Mouse (Mus musculus): ENCODE measurements around the gene Fam168a. TPM values are rescaled to one million over a fixed set of nuclear protein-coding genes. Genes with fewer than 3 reads are reported as not detected.

Gene Fam168a
- polyA plus RNA-seq, 1 experiment from 2014 or later, result 5.4 TPM

DNA sequence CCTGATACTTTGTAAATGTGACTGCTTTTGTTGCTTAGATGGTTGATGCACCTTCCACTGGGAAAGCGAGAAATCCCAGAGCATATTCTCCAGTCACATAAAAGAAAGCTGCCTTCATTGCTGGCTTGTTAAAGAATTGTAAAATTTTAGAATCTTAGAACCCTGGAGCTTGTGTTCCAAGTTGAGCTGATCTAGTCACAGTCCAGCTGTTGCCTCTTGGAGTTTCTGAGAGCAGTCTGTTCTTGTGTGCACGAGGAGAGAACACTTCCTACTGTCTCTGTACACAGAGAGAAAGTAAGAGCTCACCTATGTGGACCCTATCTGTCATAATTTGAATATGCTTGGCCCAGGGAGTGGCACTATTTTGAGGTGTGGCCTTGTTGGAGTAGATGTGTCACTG lies 122.1 kb downstream of the Fam168a start:
- DNase-seq, result no peak
- H3K4me1 ChIP-seq (replicated peaks), result peaks cover 6% of the 10 kb centered on the region; the same call in 1 of the 2 replicates
- H3K36me3 ChIP-seq, result no peaks in the 10 kb centered on the region
- whole genome bisulfite sequencing (ENCODE audit: insufficient replicate concordance), result 75% methylated on average over 2 of the region's 2 CpGs
- no peaks in the 10 kb centered on the region for H3K9me3 ChIP-seq (replicated peaks)
- H3K27me3 ChIP-seq, result no peaks in the 10 kb centered on the region
- no peak for ATAC-seq (ENCODE audit: low read depth)
- no peak overlapping the region for H3K4me2 ChIP-seq
- no peak overlapping the region for H3K9ac ChIP-seq
- H3K27ac ChIP-seq, result no peak overlapping the region
- H3K4me3 ChIP-seq (replicated peaks), result no peak overlapping the region

DNA sequence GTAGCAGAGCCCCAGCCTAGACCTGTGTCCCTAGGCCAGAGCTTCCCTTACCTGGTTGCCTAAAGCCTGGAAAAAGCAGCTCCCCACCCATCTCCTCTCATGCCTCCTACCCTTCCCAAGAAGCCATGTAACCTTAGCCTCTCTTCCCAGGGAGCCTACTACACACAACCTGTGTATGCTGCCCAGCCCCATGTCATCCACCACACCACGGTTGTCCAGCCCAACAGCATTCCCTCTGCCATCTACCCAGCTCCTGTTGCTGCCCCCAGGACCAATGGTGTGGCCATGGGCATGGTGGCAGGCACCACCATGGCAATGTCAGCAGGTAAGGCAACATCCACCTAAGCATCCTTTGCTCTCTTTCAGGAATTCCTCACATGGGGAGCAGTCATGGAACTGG lies 127.4 kb downstream of the Fam168a start:
- 63% methylated on average over 1 of the region's 1 CpGs for WGBS (ENCODE audit: insufficient replicate concordance)
- Histone ChIP-seq H3K4me1 (replicated peaks) (peaks cover 37% of the 10 kb centered on the region), H3K4me2 (no peak overlapping the region), H3K27me3 (no peaks in the 10 kb centered on the region), H3K36me3 (0 out of 2 replicates have a peak, but pooled peaks cover 3% of the 10 kb centered on the region), H3K4me3 (replicated peaks) (no peak overlapping the region), H3K9ac (no peak overlapping the region), H3K9me3 (replicated peaks) (no peaks in the 10 kb centered on the region), H3K27ac (no peak overlapping the region)
- DNase-seq (no peak), ATAC-seq (ENCODE audit: low read depth) (no peak)

DNA sequence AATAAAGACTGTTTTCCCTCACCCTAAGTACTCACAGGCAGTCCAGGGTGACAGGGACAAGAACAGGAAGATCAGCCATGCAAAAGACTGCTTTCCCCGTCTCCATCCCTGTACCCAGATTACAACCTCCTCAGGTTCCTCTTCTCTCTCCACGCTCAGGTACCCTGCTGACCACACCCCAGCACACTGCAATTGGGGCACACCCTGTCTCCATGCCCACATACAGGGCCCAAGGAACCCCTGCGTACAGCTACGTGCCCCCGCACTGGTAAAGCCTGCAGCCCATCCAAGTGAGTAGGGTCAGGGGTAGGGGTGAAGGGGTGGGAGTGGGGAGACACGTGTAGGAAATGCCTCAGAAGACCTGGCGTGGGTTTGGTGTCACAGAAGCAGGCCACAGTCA lies 128.7 kb downstream of the Fam168a start:
- 73% methylated on average over 7 of the region's 7 CpGs for WGBS (ENCODE audit: insufficient replicate concordance)
- Histone ChIP-seq H3K9me3 (replicated peaks) (no peaks in the 10 kb centered on the region), H3K4me2 (no peak overlapping the region), H3K36me3 (0 out of 2 replicates have a peak, but pooled peaks cover 3% of the 10 kb centered on the region), H3K9ac (no peak overlapping the region), H3K27me3 (no peaks in the 10 kb centered on the region), H3K4me1 (replicated peaks) (peaks cover 49% of the 10 kb centered on the region), H3K27ac (no peak overlapping the region), H3K4me3 (replicated peaks) (no peak overlapping the region)
- no peak for DNase-seq
- ATAC-seq (ENCODE audit: low read depth), result no peak

DNA sequence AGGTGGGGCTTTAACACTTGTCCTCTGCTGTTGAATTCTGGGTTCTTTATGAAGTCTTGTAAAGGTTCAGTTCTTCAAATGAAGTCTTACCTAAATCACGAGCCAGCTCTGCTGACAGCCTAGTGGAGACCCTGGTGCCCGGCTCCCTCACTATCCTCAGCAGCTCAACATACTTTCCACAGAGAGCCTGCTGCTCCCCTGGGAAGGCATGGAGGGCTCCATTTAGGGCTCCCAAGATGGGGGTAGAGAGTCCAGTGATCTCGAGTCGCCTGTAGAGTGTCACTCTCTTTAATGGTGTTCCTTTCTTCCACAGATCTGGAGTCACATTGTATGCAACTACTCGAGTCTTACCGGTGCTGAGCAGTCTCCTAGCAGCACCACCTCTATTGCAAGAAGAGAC lies 129.3 kb downstream of the Fam168a start:
- Histone ChIP-seq H3K9me3 (replicated peaks) (no peaks in the 10 kb centered on the region), H3K27me3 (no peaks in the 10 kb centered on the region), H3K36me3 (0 out of 2 replicates have a peak, but pooled peaks cover 3% of the 10 kb centered on the region), H3K4me3 (replicated peaks) (no peak overlapping the region), H3K4me2 (no peak overlapping the region), H3K27ac (peak overlapping the region; percentile 25; the same call in 1 of the 2 replicates), H3K4me1 (replicated peaks) (peaks cover 54% of the 10 kb centered on the region), H3K9ac (no peak overlapping the region)
- WGBS (ENCODE audit: insufficient replicate concordance), result 78% methylated on average over 6 of the region's 6 CpGs
- no peak for ATAC-seq (ENCODE audit: low read depth)
- DNase-seq, result no peak

DNA sequence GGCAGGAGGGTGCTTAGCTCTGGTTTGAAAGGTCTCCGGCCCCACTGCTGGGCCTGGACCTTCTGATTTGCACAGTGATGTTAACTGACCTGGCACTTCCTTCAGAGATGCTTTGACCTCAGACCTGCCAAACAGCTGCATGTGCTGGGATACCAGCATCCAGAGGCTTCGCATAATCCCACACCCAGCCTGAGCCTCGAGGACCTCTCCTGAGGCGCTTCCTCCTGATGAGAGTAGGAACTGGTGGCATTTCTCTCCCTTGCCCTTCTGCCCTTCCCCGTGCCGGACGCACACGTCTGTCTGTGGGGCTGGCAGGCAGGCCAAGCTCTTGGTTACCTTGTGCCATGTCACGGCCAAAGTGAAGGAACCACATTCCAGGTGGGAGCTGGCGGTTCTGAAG lies 130.2 kb downstream of the Fam168a start:
- Histone ChIP-seq H3K27ac (peak overlapping the region; percentile 19; the same call in 1 of the 2 replicates), H3K9ac (no peak overlapping the region), H3K4me3 (replicated peaks) (no peak overlapping the region), H3K4me2 (no peak overlapping the region), H3K4me1 (replicated peaks) (peaks cover 63% of the 10 kb centered on the region), H3K36me3 (peaks cover 3% of the 10 kb centered on the region; the same call in 1 of the 2 replicates), H3K27me3 (no peaks in the 10 kb centered on the region), H3K9me3 (replicated peaks) (no peaks in the 10 kb centered on the region)
- 80% methylated on average over 10 of the region's 10 CpGs for WGBS (ENCODE audit: insufficient replicate concordance)
- ATAC-seq (ENCODE audit: low read depth) (no peak), DNase-seq (no peak)

DNA sequence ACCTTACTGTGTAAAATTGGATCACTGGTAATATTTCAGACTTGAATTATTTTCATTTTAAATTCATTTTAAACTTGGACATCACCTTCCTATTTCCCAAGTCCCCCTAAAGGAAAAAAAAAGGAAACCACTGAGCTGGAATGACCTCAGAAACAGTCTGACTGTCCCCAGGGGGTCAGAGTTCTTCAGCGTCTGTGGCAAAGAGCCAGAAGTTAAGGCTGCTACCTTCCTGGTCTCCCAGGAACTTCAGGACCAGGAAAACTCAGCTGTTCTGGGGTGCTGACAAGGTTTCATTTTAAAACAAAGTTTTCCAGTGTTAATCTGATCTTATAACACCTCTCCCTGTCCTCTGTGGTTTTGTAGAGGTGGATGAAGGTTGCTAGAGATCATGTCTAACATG lies 131.3 kb downstream of the Fam168a start:
- Histone ChIP-seq H3K9ac (no peak overlapping the region), H3K4me3 (replicated peaks) (no peak overlapping the region), H3K36me3 (peaks cover 13% of the 10 kb centered on the region), H3K27me3 (no peaks in the 10 kb centered on the region), H3K27ac (peak overlapping the region; percentile 11; the same call in 1 of the 2 replicates), H3K9me3 (replicated peaks) (no peaks in the 10 kb centered on the region), H3K4me1 (replicated peaks) (peaks cover 72% of the 10 kb centered on the region), H3K4me2 (no peak overlapping the region)
- WGBS (ENCODE audit: insufficient replicate concordance), result 74% methylated on average over 1 of the region's 1 CpGs
- no peak for DNase-seq
- ATAC-seq (ENCODE audit: low read depth), result no peak

DNA sequence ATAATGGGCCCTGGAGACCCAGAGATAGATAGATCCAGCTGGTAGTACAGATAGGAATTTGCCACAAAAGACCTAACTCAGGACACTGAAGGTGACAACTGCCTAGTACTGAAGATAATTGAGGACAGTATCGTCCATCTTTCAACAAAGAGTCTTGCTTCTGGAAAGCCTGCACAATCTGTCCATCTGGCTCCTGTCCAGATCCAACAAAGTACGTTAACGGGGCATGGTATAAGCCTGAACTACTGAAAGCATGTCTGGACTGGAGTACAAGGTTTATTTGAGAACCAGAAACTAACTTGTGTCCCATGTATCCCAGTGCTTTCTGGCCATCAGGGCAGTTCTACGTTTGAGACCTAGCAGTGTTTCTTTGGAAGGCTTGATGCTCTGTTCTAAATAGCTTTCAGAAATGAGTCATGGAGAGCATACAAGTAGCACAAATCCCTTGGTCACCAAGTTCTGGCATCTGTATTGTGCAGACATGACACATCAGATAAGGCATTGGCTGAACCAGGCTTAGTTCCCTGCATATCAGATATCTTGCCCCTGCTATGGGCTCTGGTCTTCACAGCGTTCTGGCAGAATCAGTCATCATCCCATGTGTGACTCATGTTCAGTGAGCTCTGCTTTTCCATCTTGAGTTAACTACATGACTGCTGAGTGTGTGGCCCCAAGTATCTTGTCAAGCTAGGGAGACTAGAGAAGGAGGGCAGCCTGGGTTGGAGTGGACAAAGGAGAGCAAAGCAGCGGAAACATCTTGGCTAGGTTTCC lies 133.4 kb downstream of the Fam168a start:
- WGBS (ENCODE audit: insufficient replicate concordance), result 70% methylated on average over 6 of the region's 6 CpGs
- H3K4me1 ChIP-seq (replicated peaks), result peaks cover 84% of the 10 kb centered on the region
- peak overlapping the region; percentile 41; the same call in 1 of the 2 replicates for H3K9ac ChIP-seq
- no peaks in the 10 kb centered on the region for H3K27me3 ChIP-seq
- H3K27ac ChIP-seq, result peak overlapping the region; percentile 70
- H3K4me3 ChIP-seq (replicated peaks), result no peak overlapping the region
- DNase-seq (no peak), ATAC-seq (ENCODE audit: low read depth) (no peak)
- peaks cover 18% of the 10 kb centered on the region for H3K36me3 ChIP-seq
- H3K4me2 ChIP-seq, result 0 out of 2 replicates have a peak overlapping the region, but pooled peaks have one; percentile 0
- H3K9me3 ChIP-seq (replicated peaks), result no peaks in the 10 kb centered on the region

DNA sequence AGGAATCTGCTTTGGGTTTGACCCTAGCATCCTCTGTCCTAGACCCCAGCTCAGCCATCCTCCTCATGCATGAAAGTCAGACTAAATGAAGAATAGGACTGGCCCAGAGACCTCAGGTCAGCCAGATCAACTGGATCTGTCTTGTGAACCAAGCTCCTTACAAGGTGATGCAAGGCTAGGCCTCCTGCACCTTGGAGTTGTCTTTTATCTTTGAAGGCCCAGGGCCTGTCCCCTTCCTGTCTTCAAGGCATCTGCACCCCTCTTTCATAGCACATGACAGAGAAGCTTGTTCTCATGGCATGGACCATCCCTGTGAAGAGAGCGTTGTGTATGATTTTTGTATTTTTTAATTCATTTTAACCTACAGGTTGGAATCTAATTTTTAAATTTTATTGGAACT lies 134.5 kb downstream of the Fam168a start:
- Histone ChIP-seq H3K27me3 (no peaks in the 10 kb centered on the region), H3K4me2 (no peak overlapping the region), H3K9me3 (replicated peaks) (no peaks in the 10 kb centered on the region), H3K36me3 (peaks cover 16% of the 10 kb centered on the region), H3K9ac (peak overlapping the region; percentile 10), H3K27ac (peak overlapping the region; percentile 70), H3K4me3 (replicated peaks) (no peak overlapping the region), H3K4me1 (replicated peaks) (peaks cover 84% of the 10 kb centered on the region)
- ATAC-seq (ENCODE audit: low read depth) (no peak), DNase-seq (no peak)
- WGBS (ENCODE audit: insufficient replicate concordance), result 60% methylated on average over 1 of the region's 1 CpGs

DNA sequence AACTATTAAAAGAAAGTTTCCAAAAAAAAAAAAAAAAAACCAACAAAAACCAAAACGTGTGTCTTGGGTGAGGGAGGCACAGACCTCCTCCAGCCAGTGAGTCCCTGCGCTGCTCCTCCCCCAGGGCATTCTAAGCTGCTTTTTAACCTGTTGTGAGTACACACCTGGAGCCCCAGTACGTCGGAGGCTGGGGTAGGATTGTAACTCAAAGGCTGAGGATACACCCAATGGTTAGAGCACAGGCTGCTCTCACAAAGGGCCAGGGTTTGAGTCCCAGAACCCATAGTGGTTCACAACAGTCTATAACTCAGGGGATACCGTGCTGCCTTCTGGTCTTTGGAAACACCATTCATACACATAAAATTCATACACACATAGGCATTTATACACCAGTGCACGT lies 135.2 kb downstream of the Fam168a start:
- H3K4me1 ChIP-seq (replicated peaks), result peaks cover 84% of the 10 kb centered on the region
- H3K9me3 ChIP-seq (replicated peaks), result no peaks in the 10 kb centered on the region
- ATAC-seq (ENCODE audit: low read depth), result no peak
- no peak overlapping the region for H3K4me2 ChIP-seq
- H3K27me3 ChIP-seq, result no peaks in the 10 kb centered on the region
- H3K4me3 ChIP-seq (replicated peaks), result no peak overlapping the region
- no peak overlapping the region for H3K9ac ChIP-seq
- 84% methylated on average over 6 of the region's 6 CpGs for WGBS (ENCODE audit: insufficient replicate concordance)
- no peak for DNase-seq
- H3K36me3 ChIP-seq, result peaks cover 23% of the 10 kb centered on the region
- H3K27ac ChIP-seq, result peak overlapping the region; percentile 70

DNA sequence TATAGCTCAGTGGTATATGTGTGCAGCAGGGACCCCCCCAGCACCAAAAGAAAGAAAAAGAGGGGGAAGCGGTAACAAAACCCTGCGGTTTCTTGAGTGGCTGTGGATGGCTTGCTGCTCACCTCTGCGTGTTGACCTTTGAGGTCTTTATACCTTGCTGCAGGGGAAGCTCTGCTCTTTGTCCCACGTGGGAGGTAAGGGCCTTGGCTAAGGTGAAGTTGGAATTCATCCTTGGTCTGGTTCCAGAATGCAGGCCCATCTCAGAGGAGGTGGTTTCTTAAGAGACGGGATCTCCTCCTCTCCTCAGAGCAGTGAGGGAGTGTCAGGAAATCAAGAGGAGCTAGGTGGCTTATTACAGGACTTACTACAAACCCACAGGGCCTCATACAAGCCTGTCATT lies 135.7 kb downstream of the Fam168a start:
- Histone ChIP-seq H3K4me2 (no peak overlapping the region), H3K27me3 (no peaks in the 10 kb centered on the region), H3K27ac (peak overlapping the region; percentile 70), H3K4me1 (replicated peaks) (peaks cover 90% of the 10 kb centered on the region), H3K9me3 (replicated peaks) (no peaks in the 10 kb centered on the region), H3K36me3 (peaks cover 29% of the 10 kb centered on the region), H3K4me3 (replicated peaks) (no peak overlapping the region), H3K9ac (no peak overlapping the region)
- whole genome bisulfite sequencing (ENCODE audit: insufficient replicate concordance), result 91% methylated on average over 5 of the region's 5 CpGs
- DNase-seq (no peak), ATAC-seq (ENCODE audit: low read depth) (no peak)

DNA sequence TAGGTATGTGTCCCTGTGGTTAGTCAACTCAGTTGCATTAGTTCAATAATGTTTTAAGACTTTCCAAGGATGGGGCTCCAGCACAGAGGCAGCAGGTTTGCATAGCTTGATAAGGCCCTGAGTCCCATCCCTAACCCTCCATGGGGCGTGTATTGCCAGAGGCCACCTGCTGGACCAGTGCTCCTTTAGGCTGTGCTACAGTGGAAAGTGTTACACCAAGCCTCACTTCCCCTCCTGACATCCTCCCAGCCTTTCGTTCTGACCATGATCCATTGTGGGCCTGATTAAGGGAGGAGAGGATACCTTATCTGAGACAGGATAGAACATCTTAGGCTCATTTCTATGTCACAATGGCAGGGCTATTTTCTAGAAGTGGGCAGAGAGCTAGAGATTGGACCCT lies 137.4 kb downstream of the Fam168a start:
- Histone ChIP-seq H3K4me1 (replicated peaks) (peaks cover 93% of the 10 kb centered on the region), H3K27ac (peak overlapping the region; percentile 99), H3K4me3 (replicated peaks) (peak overlapping the region; percentile 44), H3K27me3 (no peaks in the 10 kb centered on the region), H3K4me2 (peak overlapping the region; percentile 79), H3K9me3 (replicated peaks) (no peaks in the 10 kb centered on the region), H3K36me3 (peaks cover 46% of the 10 kb centered on the region), H3K9ac (peak overlapping the region; percentile 72)
- DNase-seq (peak; percentile 69), ATAC-seq (ENCODE audit: low read depth) (peak; percentile 82)
- 30% methylated on average over 2 of the region's 2 CpGs for WGBS (ENCODE audit: insufficient replicate concordance)

All from liver, embryonic 13.5 days (tissue).